ENCODE assay signal across 8 mouse cellular contexts in genomic region chr9:32539321-32539761, GRCm38 (mm10). TPM values are rescaled to one million over a fixed set of nuclear protein-coding genes. Genes with fewer than 3 reads are reported as not detected.
DNase-seq lines count a peak whose midpoint lies in the region; ATAC-seq lines count a peak whose summit lies in the region.

No protein-coding gene starts in this region.

- DNase-seq in kidney, postnatal 36 days = no peak
- no peak for DNase-seq in left cerebral cortex, adult 8-10 months (ENCODE audit: low spot score in 2 of 2)
- no peak for DNase-seq in ovary, postnatal 36 days (ENCODE audit: low spot score)

- H3K4me2 ChIP-seq in kidney, embryonic 15.5 days = peak overlapping the region; percentile 95
- H3K4me2 ChIP-seq in embryonic facial prominence, embryonic 13.5 days = peak overlapping the region; percentile 87
- H3K4me2 ChIP-seq in liver, embryonic 12.5 days = peak overlapping the region; percentile 87
- peak overlapping the region; percentile 84 for H3K4me2 ChIP-seq in stomach, embryonic 16.5 days (ENCODE audit: low read depth, low read length)
- H3K4me2 ChIP-seq in forebrain, embryonic 13.5 days = no peak overlapping the region

- WGBS in kidney, embryonic 15.5 days = 37% methylated on average over 3 of the region's 3 CpGs
- 43% methylated on average over 3 of the region's 3 CpGs for WGBS in embryonic facial prominence, embryonic 13.5 days
- 9% methylated on average over 3 of the region's 3 CpGs for WGBS in liver, embryonic 12.5 days (ENCODE audit: insufficient replicate concordance)
- 40% methylated on average over 3 of the region's 3 CpGs for WGBS in stomach, embryonic 16.5 days
- WGBS in forebrain, embryonic 13.5 days = 41% methylated on average over 3 of the region's 3 CpGs

- peaks cover 46% of the 10 kb centered on the region for H3K27me3 ChIP-seq in kidney, embryonic 15.5 days
- H3K27me3 ChIP-seq in embryonic facial prominence, embryonic 13.5 days = peaks cover 15% of the 10 kb centered on the region
- H3K27me3 ChIP-seq in liver, embryonic 12.5 days (replicated peaks) = peaks cover 62% of the 10 kb centered on the region
- H3K27me3 ChIP-seq in stomach, embryonic 16.5 days (ENCODE audit: control insufficient read depth, insufficient read depth, low read length) = peaks cover 24% of the 10 kb centered on the region
- H3K27me3 ChIP-seq in forebrain, embryonic 13.5 days = peaks cover 74% of the 10 kb centered on the region

- H3K9me3 ChIP-seq in kidney, embryonic 15.5 days (replicated peaks) = no peaks in the 10 kb centered on the region
- H3K9me3 ChIP-seq in embryonic facial prominence, embryonic 13.5 days = no peaks in the 10 kb centered on the region
- H3K9me3 ChIP-seq in liver, embryonic 12.5 days (replicated peaks) = no peaks in the 10 kb centered on the region
- no peaks in the 10 kb centered on the region for H3K9me3 ChIP-seq in stomach, embryonic 16.5 days (replicated peaks; ENCODE audit: control insufficient read depth, low read length)
- H3K9me3 ChIP-seq in forebrain, embryonic 13.5 days (replicated peaks) = no peaks in the 10 kb centered on the region

- no peak for ATAC-seq in kidney, embryonic 15.5 days (replicated peaks; ENCODE audit: low FRiP score)
- ATAC-seq in embryonic facial prominence, embryonic 13.5 days (ENCODE audit: insufficient number of reproducible peaks, insufficient read depth, low FRiP score, low TSS enrichment, low read depth) = no peak
- ATAC-seq in liver, embryonic 12.5 days = peak; percentile 60
- ATAC-seq in stomach, embryonic 16.5 days (ENCODE audit: insufficient read depth, low FRiP score) = no peak
- ATAC-seq in forebrain, embryonic 13.5 days = no peak

- H3K9ac ChIP-seq in kidney, embryonic 15.5 days = no peak overlapping the region
- peak overlapping the region; percentile 52 for H3K9ac ChIP-seq in embryonic facial prominence, embryonic 13.5 days
- H3K9ac ChIP-seq in liver, embryonic 12.5 days = peak overlapping the region; percentile 72; the same call in 1 of the 2 replicates
- H3K9ac ChIP-seq in stomach, embryonic 16.5 days (ENCODE audit: low read length) = 0 out of 2 replicates have a peak overlapping the region, but pooled peaks have one; percentile 2
- no peak overlapping the region for H3K9ac ChIP-seq in forebrain, embryonic 13.5 days

- no peaks in the 10 kb centered on the region for H3K36me3 ChIP-seq in kidney, embryonic 15.5 days
- H3K36me3 ChIP-seq in embryonic facial prominence, embryonic 13.5 days = no peaks in the 10 kb centered on the region
- H3K36me3 ChIP-seq in liver, embryonic 12.5 days = no peaks in the 10 kb centered on the region
- H3K36me3 ChIP-seq in stomach, embryonic 16.5 days (ENCODE audit: control insufficient read depth, insufficient read depth, low read length) = no peaks in the 10 kb centered on the region
- H3K36me3 ChIP-seq in forebrain, embryonic 13.5 days (ENCODE audit: poor library complexity, severe bottlenecking) = no peaks in the 10 kb centered on the region

- H3K4me1 ChIP-seq in kidney, embryonic 15.5 days = peaks cover 56% of the 10 kb centered on the region
- H3K4me1 ChIP-seq in embryonic facial prominence, embryonic 13.5 days = peaks cover 49% of the 10 kb centered on the region
- peaks cover 53% of the 10 kb centered on the region for H3K4me1 ChIP-seq in liver, embryonic 12.5 days
- H3K4me1 ChIP-seq in stomach, embryonic 16.5 days (ENCODE audit: control insufficient read depth, insufficient read depth, low read length) = peaks cover 5% of the 10 kb centered on the region
- H3K4me1 ChIP-seq in forebrain, embryonic 13.5 days = peaks cover 32% of the 10 kb centered on the region

- H3K27ac ChIP-seq in kidney, embryonic 15.5 days = no peak overlapping the region
- no peak overlapping the region for H3K27ac ChIP-seq in embryonic facial prominence, embryonic 13.5 days
- peak overlapping the region; percentile 81; the same call in 1 of the 2 replicates for H3K27ac ChIP-seq in liver, embryonic 12.5 days
- 0 out of 2 replicates have a peak overlapping the region, but pooled peaks have one; percentile 3 for H3K27ac ChIP-seq in stomach, embryonic 16.5 days (ENCODE audit: low read length)
- H3K27ac ChIP-seq in forebrain, embryonic 13.5 days = no peak overlapping the region

- H3K4me3 ChIP-seq in kidney, embryonic 15.5 days (replicated peaks) = peak overlapping the region; percentile 74
- H3K4me3 ChIP-seq in embryonic facial prominence, embryonic 13.5 days = peak overlapping the region; percentile 79
- H3K4me3 ChIP-seq in liver, embryonic 12.5 days = peak overlapping the region; percentile 66
- H3K4me3 ChIP-seq in stomach, embryonic 16.5 days (replicated peaks; ENCODE audit: low read length) = peak overlapping the region; percentile 13
- H3K4me3 ChIP-seq in forebrain, embryonic 13.5 days = no peak overlapping the region

RNA-seq across cellular contexts. Expression of gene Fli1, which starts 3.3 kb away (rescaled TPM):
- 28.3 and 31.0 TPM in 2 replicates for polyA plus RNA-seq in kidney, embryonic 15.5 days (2015; fragmentation: Nextera tagmentation; extraction: Ambion mirVana)
- polyA plus RNA-seq in embryonic facial prominence, embryonic 13.5 days (2015; fragmentation: Nextera tagmentation; extraction: Ambion mirVana) = 24.1 and 26.7 TPM in 2 replicates
- polyA plus RNA-seq in liver, embryonic 12.5 days (2016; fragmentation: Nextera tagmentation; extraction: Ambion mirVana) = 15.3 and 16.2 TPM in 2 replicates
- 9.9 and 12.8 TPM in 2 replicates for polyA plus RNA-seq in stomach, embryonic 16.5 days (2015; fragmentation: Nextera tagmentation; extraction: Ambion mirVana)
- 1 to 10 TPM; 4.2 to 7.7 (median 6.6) TPM for total RNA-seq in left cerebral cortex, adult 8-10 months (2022)
- polyA plus RNA-seq in forebrain, embryonic 13.5 days (2015; fragmentation: Nextera tagmentation; extraction: Ambion mirVana) = 7.0 TPM in 2 replicates

Comparison
In these comparisons a context has a peak if more than half of its experiments do, and no peak if none do; other contexts are left out.
1. H3K27ac ChIP-seq: peak in liver, embryonic 12.5 days (single experiment) and stomach, embryonic 16.5 days (single experiment); none in kidney, embryonic 15.5 days (single experiment), embryonic facial prominence, embryonic 13.5 days (single experiment) and forebrain, embryonic 13.5 days (single experiment).
2. H3K9ac ChIP-seq: peak in embryonic facial prominence, embryonic 13.5 days (single experiment), liver, embryonic 12.5 days (single experiment) and stomach, embryonic 16.5 days (single experiment); none in kidney, embryonic 15.5 days (single experiment) and forebrain, embryonic 13.5 days (single experiment).